Mouse (Mus musculus) spleen, adult 2 months (tissue): ENCODE data around the gene Cd28. TPM values are rescaled to one million over a fixed set of nuclear protein-coding genes. Genes with fewer than 3 reads are reported as not detected.
A peak's percentile ranks its signal among the peaks of the same experiment; 100 is the strongest.

ENCODE experiments used
- DNase-seq, 2 experiments: peaks; one replicate each; pipeline versions ENCODE4 v3.0.0 to v3.0.0-alpha.2; 2012 to 2021; ENCODE audit warnings: low spot score in 2 of 2, low read depth in 1 of 2
- H3K27ac ChIP-seq: fragments of 200-500 bp; 2 replicates; pipeline ENCODE4 v1.5.1; 2012; ENCODE audit warnings: low read length, inconsistent platforms; ENCODE audit not compliant: insufficient read depth
- H3K27me3 ChIP-seq: fragments of 200-500 bp; 2 replicates; pipeline ENCODE4 v1.6.1; 2012; ENCODE audit warnings: mild to moderate bottlenecking, moderate library complexity, low read length, inconsistent platforms; ENCODE audit not compliant: control insufficient read depth, insufficient read depth
- H3K36me3 ChIP-seq: fragments of 200-500 bp; 2 replicates; pipeline ENCODE4 v1.6.1; 2012; ENCODE audit warnings: mild to moderate bottlenecking, low read length, inconsistent platforms; ENCODE audit not compliant: control insufficient read depth, insufficient read depth
- H3K4me1 ChIP-seq: fragments of 200-500 bp; 2 replicates; pipeline ENCODE4 v1.6.1; 2011; ENCODE audit warnings: inconsistent platforms; ENCODE audit not compliant: control insufficient read depth, insufficient read depth, insufficient read length
- H3K4me3 ChIP-seq: fragments of 200-500 bp; 2 replicates; pipeline ENCODE4 v1.5.1; 2011; ENCODE audit warnings: mild to moderate bottlenecking, inconsistent platforms; ENCODE audit not compliant: insufficient read depth, insufficient read length; ENCODE audit errors: extremely low read depth
- CTCF ChIP-seq: fragments of 200-500 bp; IDR thresholded peaks from 2 replicates; pipeline ENCODE4 v1.5.1; 2011; ENCODE audit warnings: mild to moderate bottlenecking, inconsistent platforms; ENCODE audit not compliant: insufficient read depth, insufficient read length, insufficient replicate concordance; ENCODE audit errors: extremely low read depth
- POLR2A ChIP-seq: fragments of 200-500 bp; IDR thresholded peaks from 2 replicates; pipeline ENCODE4 v1.6.1; 2011; ENCODE audit warnings: low read depth, low read length, inconsistent platforms
- WGBS: fragments of 180-500 bp; shearing (Covaris S2); methylation state at CpG from one replicate; pipeline ENCODE4 v1.1.7; 2018; 5-methylcytosine and 5-hydroxymethylcytosine counted together
- polyA plus RNA-seq: library from polyadenylated mRNA; depleted of rRNA; stranded (reverse); fragments of >200 nt; gene quantifications from 2 replicates; pipeline ENCODE4 v1.2.3, GENCODE M21; 2012

Gene Cd28
- polyA plus RNA-seq, 1 experiment, result 3.6 TPM

DNA sequence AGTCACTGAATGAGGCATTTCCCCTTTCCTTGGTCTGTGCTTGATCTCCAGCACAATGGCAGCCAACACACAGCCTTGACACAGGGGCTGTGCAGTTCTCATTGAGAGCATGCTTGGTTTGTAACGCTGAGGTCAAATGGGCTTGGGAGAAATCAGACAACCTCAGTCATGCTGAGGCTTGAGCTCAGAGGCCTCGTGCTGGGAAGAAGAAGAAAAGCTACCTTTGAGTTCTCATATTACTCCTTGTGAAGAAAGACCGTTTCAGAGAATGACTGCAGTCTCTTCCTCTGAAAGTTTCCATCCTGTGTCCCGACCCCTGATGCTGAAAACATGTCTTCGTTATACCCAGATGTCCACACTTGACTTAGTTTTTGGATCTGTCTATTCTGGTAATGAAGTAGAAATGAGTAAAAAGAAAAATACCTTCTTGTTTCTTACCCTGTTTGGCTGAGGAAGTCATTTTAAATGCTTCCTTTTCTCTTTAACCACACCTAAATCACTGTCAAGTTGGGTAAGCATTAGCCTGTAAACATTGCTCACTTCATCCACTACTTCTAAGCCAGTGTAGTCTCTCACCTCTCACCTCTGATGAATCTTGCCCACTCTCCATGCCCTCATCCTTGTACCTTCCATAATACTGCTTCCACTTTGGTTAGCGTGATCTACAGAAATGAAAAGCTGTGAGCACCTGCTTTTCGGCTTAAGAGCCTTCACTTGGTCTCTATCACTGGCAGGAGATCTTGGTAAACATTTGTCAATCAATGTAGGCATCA lies 43.1 kb downstream of the Cd28 start:
- no peaks in the 10 kb centered on the region for H3K27me3 ChIP-seq
- no peaks in the 10 kb centered on the region for H3K36me3 ChIP-seq
- no peak for TF ChIP-seq POLR2A
- TF ChIP-seq CTCF, result no peak
- H3K27ac ChIP-seq, result peak overlapping the region; percentile 71
- no peak overlapping the region for H3K4me3 ChIP-seq
- 38% methylated on average over 7 of the region's 7 CpGs for WGBS
- no peaks in the 10 kb centered on the region; the same call in 1 of the 2 replicates for H3K4me1 ChIP-seq
- DNase-seq, result no peak

DNA sequence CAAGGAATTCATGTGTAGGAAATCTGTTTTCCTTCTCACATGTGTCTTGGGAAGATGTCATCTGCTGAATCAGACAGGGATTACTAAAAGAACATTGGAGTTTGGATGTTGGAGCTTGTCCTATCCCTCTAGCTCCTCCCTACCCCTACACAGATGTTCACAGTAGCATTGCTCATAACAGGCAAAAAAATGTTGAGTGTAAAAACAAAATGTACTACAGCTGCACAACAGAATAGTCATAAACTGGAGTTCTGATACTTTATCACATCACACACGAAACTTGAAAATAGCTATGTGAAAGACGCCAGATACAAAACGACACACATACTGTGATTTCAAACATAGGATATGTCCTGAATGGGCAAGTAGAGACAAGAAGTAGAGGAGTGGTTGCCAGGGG lies 43.9 kb downstream of the Cd28 start:
- H3K4me1 ChIP-seq, result no peaks in the 10 kb centered on the region; the same call in 1 of the 2 replicates
- no peaks in the 10 kb centered on the region; the same call in 1 of the 2 replicates for H3K36me3 ChIP-seq
- no peak overlapping the region for H3K27ac ChIP-seq
- DNase-seq, result no peak
- H3K27me3 ChIP-seq, result no peaks in the 10 kb centered on the region
- WGBS, result 78% methylated on average over 3 of the region's 3 CpGs
- H3K4me3 ChIP-seq, result no peak overlapping the region
- no peak for TF ChIP-seq POLR2A
- no peak for TF ChIP-seq CTCF

DNA sequence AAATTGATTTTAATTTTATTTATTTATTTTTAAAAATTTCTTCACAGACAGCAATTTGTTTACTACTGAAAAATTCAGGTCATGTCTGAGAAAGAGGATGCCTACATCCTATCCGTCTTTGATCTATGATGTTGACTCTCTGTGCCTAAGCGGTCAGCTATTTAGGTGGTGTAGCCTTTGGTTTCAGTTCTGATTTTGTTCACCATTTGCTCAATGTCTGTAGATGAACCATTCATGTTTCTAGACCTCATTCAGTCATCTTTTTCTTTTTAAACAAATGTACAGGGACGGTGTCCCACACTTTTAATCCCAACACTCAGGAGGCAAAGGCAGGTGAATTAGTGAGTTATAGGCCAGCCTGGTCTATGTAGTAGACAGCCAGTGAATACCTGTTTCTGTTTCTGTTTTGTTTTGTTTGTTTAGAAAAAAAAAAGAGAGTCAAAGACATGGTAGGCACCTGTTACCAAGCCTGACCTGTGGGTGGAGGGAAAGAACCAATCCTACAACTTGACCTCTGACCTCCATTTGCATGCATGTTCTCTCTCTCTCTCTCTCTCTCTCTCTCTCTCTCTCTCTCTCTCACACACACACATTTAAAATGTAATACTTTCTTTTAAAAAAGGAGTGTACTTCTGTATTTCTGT lies 45.0 kb downstream of the Cd28 start:
- Histone ChIP-seq H3K27me3 (no peaks in the 10 kb centered on the region), H3K27ac (no peak overlapping the region; the same call in 1 of the 2 replicates), H3K4me1 (no peaks in the 10 kb centered on the region; the same call in 1 of the 2 replicates), H3K36me3 (no peaks in the 10 kb centered on the region; the same call in 1 of the 2 replicates), H3K4me3 (no peak overlapping the region)
- no peak for DNase-seq
- TF ChIP-seq POLR2A (no peak), CTCF (no peak)
- 81% methylated on average over 3 of the region's 3 CpGs for WGBS

DNA sequence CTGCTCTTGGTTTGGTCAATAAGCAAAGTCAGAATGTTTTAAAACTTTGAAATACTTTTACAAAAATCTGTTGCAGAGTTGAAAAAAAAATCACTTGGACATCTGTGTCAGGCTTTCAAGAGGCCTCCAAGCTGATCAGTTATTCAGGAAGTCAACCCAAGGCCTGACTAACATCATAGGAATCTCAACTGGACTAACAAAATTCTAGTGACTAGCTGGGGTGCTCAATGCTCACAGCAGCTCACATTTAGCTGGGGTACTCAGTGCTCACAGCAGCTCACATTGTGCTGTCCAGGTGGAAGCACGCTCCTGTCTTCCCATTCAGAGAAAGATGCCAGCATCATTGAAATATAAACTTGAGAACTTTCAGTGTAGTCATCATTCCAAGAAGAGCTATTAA lies 45.9 kb downstream of the Cd28 start:
- Histone ChIP-seq H3K27ac (no peak overlapping the region), H3K36me3 (no peaks in the 10 kb centered on the region; the same call in 1 of the 2 replicates), H3K4me3 (no peak overlapping the region), H3K4me1 (no peaks in the 10 kb centered on the region; the same call in 1 of the 2 replicates), H3K27me3 (no peaks in the 10 kb centered on the region)
- TF ChIP-seq CTCF, result no peak
- no peak for TF ChIP-seq POLR2A
- DNase-seq, result no peak
- WGBS, result 97% methylated on average over 1 of the region's 1 CpGs

DNA sequence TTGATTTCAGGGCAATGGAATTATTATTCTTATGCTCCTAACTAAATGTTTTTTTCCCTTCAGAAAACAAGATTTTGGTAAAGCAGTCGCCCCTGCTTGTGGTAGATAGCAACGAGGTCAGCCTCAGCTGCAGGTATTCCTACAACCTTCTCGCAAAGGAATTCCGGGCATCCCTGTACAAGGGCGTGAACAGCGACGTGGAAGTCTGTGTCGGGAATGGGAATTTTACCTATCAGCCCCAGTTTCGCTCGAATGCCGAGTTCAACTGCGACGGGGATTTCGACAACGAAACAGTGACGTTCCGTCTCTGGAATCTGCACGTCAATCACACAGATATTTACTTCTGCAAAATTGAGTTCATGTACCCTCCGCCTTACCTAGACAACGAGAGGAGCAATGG lies 46.3 kb downstream of the Cd28 start:
- no peaks in the 10 kb centered on the region; the same call in 1 of the 2 replicates for H3K36me3 ChIP-seq
- no peak overlapping the region for H3K4me3 ChIP-seq
- H3K27ac ChIP-seq, result no peak overlapping the region
- WGBS, result 92% methylated on average over 20 of the region's 20 CpGs
- H3K4me1 ChIP-seq, result no peaks in the 10 kb centered on the region; the same call in 1 of the 2 replicates
- DNase-seq, result no peak
- H3K27me3 ChIP-seq, result no peaks in the 10 kb centered on the region
- TF ChIP-seq CTCF (no peak), POLR2A (no peak)

DNA sequence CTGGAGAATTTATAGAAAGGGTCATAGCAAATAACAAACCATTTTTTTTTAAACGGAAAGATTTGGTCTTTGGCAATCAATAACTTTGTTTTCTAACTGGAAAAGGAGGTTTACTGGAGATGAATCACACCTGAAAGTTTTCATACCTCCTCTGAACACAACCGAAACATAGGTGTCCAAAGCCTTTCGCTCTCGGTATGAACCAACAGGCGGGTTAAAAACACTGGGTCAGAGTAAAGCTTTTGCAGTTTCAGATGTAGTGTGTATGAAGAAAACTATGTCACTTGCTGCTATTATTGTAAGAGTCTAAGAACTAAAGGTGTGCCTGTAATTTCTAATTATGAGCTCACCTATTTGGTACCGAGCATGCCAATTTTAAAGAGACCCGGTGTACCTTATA lies 55.2 kb downstream of the Cd28 start:
- H3K4me3 ChIP-seq, result no peak overlapping the region
- peaks cover 8% of the 10 kb centered on the region; the same call in 1 of the 2 replicates for H3K4me1 ChIP-seq
- 85% methylated on average over 7 of the region's 7 CpGs for WGBS
- H3K36me3 ChIP-seq, result peaks cover 1% of the 10 kb centered on the region; the same call in 1 of the 2 replicates
- TF ChIP-seq POLR2A (no peak), CTCF (no peak)
- no peaks in the 10 kb centered on the region for H3K27me3 ChIP-seq
- H3K27ac ChIP-seq, result no peak overlapping the region
- DNase-seq, result no peak
